Mouse (Mus musculus) megakaryocyte, embryonic 14.5 days (primary cell): ENCODE measurements around the gene Gm37240. TPM values are rescaled to one million over a fixed set of nuclear protein-coding genes. Genes with fewer than 3 reads are reported as not detected.

ENCODE experiments used
- H3K27me3 ChIP-seq: replicated peaks from 2 replicates; pipeline ENCODE3; 2012; ENCODE audit warnings: inconsistent platforms
- H3K36me3 ChIP-seq: replicated peaks from 2 replicates; pipeline ENCODE3; 2012; ENCODE audit warnings: low read length, inconsistent platforms, mixed read lengths
- H3K4me1 ChIP-seq: 2 replicates; pipeline ENCODE4 v1.6.1; 2012; ENCODE audit warnings: inconsistent platforms
- H3K4me3 ChIP-seq: replicated peaks from 2 replicates; pipeline ENCODE3; 2012; ENCODE audit warnings: moderate library complexity, mild to moderate bottlenecking, inconsistent platforms
- H3K9me3 ChIP-seq: 2 replicates; pipeline ENCODE4 v1.6.1; 2012; ENCODE audit warnings: inconsistent platforms
- FLI1 ChIP-seq: IDR thresholded peaks from 2 replicates; pipeline ENCODE4 v1.6.1; 2012; ENCODE audit warnings: low read length, inconsistent platforms, mixed read lengths
- GATA1 ChIP-seq: IDR thresholded peaks from 3 replicates; pipeline ENCODE4 v1.6.1; 2012; ENCODE audit warnings: mixed read lengths, low read length, inconsistent platforms, borderline replicate concordance
- polyA plus RNA-seq: library from polyadenylated mRNA; stranded (reverse); fragments of >175 nt; gene quantifications from 2 replicates; pipeline ENCODE4 v1.2.3, GENCODE M21; 2012; ENCODE audit warnings: low replicate concordance; ENCODE audit not compliant: insufficient read depth

Gene Gm37240
- polyA plus RNA-seq, 1 experiment: not detected

DNA sequence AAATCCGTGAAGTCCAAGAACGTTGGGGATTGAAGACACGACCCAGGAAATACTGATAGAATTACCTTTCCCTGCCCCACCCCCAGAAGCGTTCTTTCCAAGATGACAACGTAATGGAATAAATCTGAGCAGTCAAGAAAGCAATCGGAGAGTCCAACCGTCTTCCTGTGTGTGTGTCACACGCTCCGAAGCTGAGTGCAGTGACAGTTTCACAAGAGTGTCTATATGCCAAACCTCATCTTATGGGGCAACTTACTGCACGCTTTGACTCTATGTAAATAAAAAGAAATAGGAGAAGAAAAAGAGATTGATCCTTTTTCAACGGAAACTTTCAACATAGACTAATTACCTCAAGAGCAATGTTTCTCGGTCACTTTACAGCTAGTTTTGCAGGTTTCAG lies 715.2 kb downstream of the Gm37240 start:
- H3K9me3 ChIP-seq: no peaks in the 10 kb centered on the region
- no peak overlapping the region for H3K4me3 ChIP-seq
- peaks cover 11% of the 10 kb centered on the region for H3K4me1 ChIP-seq
- peaks cover 6% of the 10 kb centered on the region for H3K27me3 ChIP-seq
- H3K36me3 ChIP-seq: no peaks in the 10 kb centered on the region
- TF ChIP-seq FLI1 (no peak), GATA1 (no peak)

DNA sequence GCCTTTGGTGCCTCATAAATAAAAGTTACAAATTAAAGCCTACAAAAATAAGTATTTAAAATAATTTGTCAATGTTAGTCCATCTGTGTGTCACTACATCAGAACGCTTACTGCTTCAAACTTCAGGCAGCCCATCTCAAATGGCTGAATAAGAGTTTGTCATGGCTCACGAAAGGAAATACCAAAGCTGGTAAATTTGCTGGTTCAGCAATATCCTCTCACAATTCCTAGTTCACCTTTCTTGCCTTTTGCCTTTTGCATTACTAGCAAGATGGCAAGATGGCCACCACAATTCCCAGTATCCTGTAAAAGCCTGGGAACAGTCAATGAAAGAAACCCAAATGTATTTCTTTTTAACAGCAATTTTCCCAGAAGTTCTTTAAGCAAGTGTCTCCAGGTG lies 718.5 kb downstream of the Gm37240 start:
- TF ChIP-seq GATA1: no peak
- TF ChIP-seq FLI1: no peak
- Histone ChIP-seq H3K36me3 (no peaks in the 10 kb centered on the region), H3K4me3 (no peak overlapping the region), H3K9me3 (no peaks in the 10 kb centered on the region), H3K4me1 (peaks cover 7% of the 10 kb centered on the region), H3K27me3 (peaks cover 4% of the 10 kb centered on the region)

DNA sequence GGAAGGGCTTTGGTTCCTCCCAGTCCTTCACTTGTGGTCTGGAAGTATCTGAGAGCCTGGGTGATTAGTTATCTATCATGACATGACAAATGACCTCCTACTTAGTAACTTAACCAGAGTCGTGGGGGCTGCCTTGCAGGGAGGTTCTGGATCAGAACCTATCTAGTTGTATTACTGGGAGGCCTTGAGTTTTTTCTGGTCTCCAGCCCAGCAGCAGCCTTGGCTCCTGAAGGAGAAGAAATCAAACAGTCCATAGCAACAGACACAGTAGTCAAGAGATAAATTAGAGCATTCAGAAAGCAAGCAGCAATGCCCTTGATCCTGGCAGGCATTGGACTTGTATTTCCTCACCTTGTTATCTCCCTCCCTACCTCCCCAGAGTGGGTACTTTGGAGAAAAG lies 722.4 kb downstream of the Gm37240 start:
- Histone ChIP-seq H3K4me1 (no peaks in the 10 kb centered on the region), H3K4me3 (no peak overlapping the region), H3K27me3 (peaks cover 2% of the 10 kb centered on the region), H3K36me3 (no peaks in the 10 kb centered on the region), H3K9me3 (no peaks in the 10 kb centered on the region)
- TF ChIP-seq FLI1 (no peak), GATA1 (no peak)

DNA sequence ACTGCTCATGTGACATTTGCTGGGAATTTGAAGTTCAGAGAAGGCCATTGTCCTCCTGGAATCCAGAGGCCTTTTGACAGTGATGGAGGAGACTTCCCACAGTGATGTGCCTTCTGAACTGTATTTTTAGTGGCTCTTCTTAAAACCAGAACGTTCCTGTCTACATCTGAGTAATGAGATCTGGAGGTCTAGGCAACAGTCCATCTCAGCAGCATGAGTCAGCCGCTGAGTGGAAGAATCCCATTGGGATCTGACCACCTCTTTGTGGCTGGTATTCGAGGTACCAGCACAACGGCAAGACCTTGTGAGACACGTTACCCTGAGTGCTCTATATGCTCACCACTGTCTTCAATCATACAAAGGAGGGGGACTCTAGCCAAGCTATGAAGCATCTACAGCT lies 723.9 kb downstream of the Gm37240 start:
- Histone ChIP-seq H3K4me3 (no peak overlapping the region), H3K36me3 (no peaks in the 10 kb centered on the region), H3K27me3 (peaks cover 3% of the 10 kb centered on the region), H3K9me3 (no peaks in the 10 kb centered on the region), H3K4me1 (no peaks in the 10 kb centered on the region)
- TF ChIP-seq GATA1 (no peak), FLI1 (no peak)

DNA sequence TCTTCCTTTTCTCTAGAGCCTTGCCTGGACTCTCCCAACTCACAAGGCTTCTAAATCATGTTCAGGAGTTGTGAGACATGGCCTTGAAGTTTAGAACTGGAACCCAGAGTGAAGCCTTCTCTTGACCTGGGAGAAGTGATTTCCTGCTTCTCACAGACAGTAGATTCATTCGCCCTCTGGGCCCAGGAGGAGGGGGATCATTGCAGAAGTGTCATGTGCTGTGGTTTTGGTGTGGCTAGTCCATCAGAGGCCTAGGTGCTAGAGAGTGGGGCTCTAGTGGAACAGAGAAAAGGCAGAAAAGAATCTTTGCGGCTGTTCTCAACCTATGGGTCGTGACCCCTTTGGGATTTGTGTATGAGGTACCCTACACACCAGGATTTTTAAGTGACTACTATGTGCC lies 724.9 kb downstream of the Gm37240 start:
- no peak overlapping the region for H3K4me3 ChIP-seq
- TF ChIP-seq FLI1 (no peak), GATA1 (no peak)
- no peaks in the 10 kb centered on the region for H3K4me1 ChIP-seq
- no peaks in the 10 kb centered on the region for H3K36me3 ChIP-seq
- peaks cover 6% of the 10 kb centered on the region for H3K27me3 ChIP-seq
- no peaks in the 10 kb centered on the region for H3K9me3 ChIP-seq

DNA sequence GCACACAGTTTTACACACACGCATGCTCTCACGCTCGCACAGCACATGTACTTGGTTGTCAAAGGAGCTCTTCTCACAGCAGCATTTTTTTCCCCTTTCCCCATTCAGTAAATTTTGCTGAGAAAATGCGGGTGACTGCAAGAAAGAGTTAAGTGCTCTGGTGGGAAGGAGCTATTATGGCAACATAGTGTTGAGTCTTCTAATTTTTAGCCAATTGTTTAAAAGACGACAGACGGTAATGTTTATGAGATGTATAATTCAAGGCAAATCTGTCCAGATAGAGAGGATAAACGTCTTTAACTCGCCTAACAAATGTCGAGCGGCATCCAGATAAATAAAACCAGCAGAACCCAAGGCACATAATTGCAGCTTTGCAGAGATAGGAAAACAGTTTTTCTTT lies 726.5 kb downstream of the Gm37240 start:
- peaks cover 6% of the 10 kb centered on the region for H3K27me3 ChIP-seq
- no peaks in the 10 kb centered on the region for H3K4me1 ChIP-seq
- no peak overlapping the region for H3K4me3 ChIP-seq
- no peak for TF ChIP-seq FLI1
- no peak for TF ChIP-seq GATA1
- H3K36me3 ChIP-seq: no peaks in the 10 kb centered on the region
- no peaks in the 10 kb centered on the region for H3K9me3 ChIP-seq

DNA sequence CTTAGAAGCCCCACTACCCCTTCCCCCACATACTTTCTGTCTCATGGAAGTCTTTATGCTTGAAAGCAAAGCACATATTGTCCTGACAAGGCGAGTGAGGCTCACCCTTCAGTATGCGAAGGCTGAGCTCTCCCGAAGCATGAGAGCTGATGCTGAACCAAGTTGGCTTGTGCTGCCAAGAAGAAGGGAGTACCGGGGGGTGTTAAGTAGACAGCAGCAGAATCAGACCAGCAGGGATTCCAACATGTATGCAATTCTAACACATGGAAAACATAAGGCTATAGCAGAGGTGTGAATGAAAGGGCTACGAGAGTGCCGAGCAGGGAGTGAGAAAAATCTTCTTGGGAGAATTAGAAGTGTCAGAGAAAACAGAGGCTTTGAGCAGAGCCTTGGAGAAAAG lies 727.7 kb downstream of the Gm37240 start:
- no peaks in the 10 kb centered on the region for H3K4me1 ChIP-seq
- H3K36me3 ChIP-seq: no peaks in the 10 kb centered on the region
- H3K9me3 ChIP-seq: no peaks in the 10 kb centered on the region
- no peak for TF ChIP-seq FLI1
- TF ChIP-seq GATA1: no peak
- H3K4me3 ChIP-seq: no peak overlapping the region
- H3K27me3 ChIP-seq: peaks cover 6% of the 10 kb centered on the region

DNA sequence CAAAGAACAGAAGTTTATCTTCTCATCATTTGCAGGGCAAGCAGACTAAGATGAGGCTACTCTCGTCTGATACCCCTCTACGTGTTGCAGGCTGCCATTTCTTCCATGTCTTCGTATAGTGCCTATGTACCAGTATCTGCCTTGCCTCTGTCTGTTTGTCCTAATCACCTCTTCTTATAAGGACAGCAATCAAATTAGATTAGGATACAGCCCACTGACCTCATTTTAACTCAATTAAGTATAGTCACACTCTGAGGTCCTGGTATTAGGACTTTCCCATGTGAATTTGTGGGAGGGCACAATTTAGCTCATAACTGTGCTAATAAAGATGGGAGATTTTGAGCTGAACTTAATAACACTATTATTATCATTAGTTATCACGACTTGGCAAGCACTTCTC lies 738.5 kb downstream of the Gm37240 start:
- TF ChIP-seq FLI1: no peak
- no peak for TF ChIP-seq GATA1
- Histone ChIP-seq H3K9me3 (0 out of 2 replicates have a peak, but pooled peaks cover 2% of the 10 kb centered on the region), H3K36me3 (no peaks in the 10 kb centered on the region), H3K4me3 (no peak overlapping the region), H3K27me3 (no peaks in the 10 kb centered on the region), H3K4me1 (no peaks in the 10 kb centered on the region)

DNA sequence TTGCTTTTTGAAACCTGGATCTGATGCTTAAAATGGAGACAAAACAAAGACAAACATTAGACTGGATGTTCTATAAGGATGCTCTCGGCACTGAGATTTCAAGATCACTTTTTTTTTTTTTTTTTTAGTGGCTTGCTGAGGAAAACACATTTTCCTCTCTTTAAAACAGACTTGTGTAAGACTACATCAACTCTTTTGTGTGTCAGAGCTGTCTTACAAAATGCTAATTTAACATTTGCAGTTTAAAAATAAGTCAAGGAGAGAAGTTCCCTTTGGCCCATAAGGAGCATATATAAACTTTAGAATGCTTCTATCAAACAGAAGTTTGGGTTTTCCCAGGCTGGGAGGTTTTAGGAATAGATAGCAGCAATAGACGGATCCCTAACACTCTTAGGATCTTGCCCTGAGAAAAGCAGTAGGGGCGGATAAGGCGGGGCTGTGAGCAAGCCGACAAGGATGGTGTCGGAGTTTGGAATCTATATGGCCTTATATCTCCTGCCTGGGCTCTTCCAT lies 739.2 kb downstream of the Gm37240 start:
- Histone ChIP-seq H3K9me3 (peaks cover 6% of the 10 kb centered on the region; the same call in 1 of the 2 replicates), H3K27me3 (no peaks in the 10 kb centered on the region)
- TF ChIP-seq GATA1 (no peak), FLI1 (no peak)

DNA sequence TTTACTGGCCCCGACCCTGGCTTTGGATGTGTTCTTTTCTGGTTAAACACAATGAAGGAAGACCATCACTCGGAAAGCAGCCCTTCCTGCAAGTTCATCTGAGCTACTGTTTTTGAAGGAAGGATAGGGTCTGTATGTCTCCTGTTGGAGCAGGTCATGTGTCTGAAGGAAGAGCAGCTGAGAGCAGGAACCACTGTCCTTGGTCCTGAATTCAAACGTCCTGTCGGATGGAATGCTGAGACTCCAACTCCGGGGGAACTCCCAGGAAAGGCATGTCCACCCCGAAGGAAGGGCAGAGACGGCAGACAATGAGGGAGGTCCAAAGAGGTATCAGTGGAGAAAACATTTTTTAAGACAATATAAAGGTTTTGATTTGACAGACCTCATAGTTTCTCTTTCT lies 741.8 kb downstream of the Gm37240 start:
- no peaks in the 10 kb centered on the region for H3K4me1 ChIP-seq
- no peaks in the 10 kb centered on the region for H3K36me3 ChIP-seq
- H3K4me3 ChIP-seq: no peak overlapping the region
- no peaks in the 10 kb centered on the region for H3K27me3 ChIP-seq
- no peak for TF ChIP-seq GATA1
- H3K9me3 ChIP-seq: peaks cover 3% of the 10 kb centered on the region; the same call in 1 of the 2 replicates

More for the DNA sequence above, 739.2 kb downstream of the Gm37240 start:
- Histone ChIP-seq H3K4me3 (no peak overlapping the region), H3K36me3 (no peaks in the 10 kb centered on the region), H3K4me1 (no peaks in the 10 kb centered on the region)

DNA sequence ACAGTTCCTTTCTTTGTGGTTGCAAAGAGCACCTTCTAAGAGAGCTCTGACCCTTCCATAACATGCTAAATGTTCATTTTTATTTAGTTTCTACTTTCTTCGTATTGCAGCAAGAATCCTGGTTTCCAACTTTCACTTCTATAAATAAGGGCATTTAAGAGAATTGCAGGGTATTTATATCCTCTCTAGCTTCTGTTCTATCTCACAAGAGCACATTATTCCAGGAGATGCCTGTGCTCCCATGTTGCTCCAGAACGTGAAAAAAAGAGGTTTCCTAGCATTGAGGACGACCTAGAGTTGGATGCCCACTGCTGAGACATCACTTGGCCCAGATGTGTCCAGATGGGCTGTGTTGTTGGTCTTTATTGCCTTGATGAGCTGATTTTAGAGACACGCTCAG lies 742.2 kb downstream of the Gm37240 start:
- Histone ChIP-seq H3K36me3 (no peaks in the 10 kb centered on the region), H3K4me3 (no peak overlapping the region), H3K4me1 (no peaks in the 10 kb centered on the region), H3K9me3 (peaks cover 3% of the 10 kb centered on the region; the same call in 1 of the 2 replicates), H3K27me3 (no peaks in the 10 kb centered on the region)
- TF ChIP-seq GATA1: no peak
